In the genomic region with DNA sequence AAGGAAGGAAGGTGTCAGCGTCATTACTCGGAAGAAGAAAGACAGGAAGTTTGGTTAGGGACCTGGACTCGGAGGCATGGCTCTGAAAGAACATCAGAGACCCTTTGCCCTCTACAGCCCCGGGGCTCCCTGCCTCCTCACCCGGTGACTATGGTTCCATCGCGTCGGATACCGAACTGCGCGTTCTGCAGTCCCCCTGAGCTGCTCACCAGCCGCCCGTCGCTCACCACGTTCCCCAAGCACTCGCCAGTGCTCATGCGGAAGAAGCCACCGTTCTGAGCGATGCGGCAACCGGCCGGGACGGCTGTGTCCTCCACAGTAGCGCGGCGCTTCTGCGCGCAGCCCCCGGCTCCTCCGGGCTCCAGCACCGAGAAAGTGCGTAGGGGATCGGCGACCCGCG, we compare ENCODE assay signal across 8 mouse cellular contexts. TPM values are rescaled to one million over a fixed set of nuclear protein-coding genes. Genes with fewer than 3 reads are reported as not detected.
A peak's percentile ranks its signal among the peaks of the same experiment; 100 is the strongest.
DNase-seq lines count a peak whose midpoint lies in the region; ATAC-seq lines count a peak whose summit lies in the region.

No protein-coding gene starts in this region.

- peak overlapping the region; percentile 71 for H3K9ac ChIP-seq in neural tube, embryonic 11.5 days (ENCODE audit: low read length)
- H3K9ac ChIP-seq in limb, embryonic 13.5 days, result peak overlapping the region; percentile 72
- peak overlapping the region; percentile 62 for H3K9ac ChIP-seq in midbrain, embryonic 15.5 days

- H3K4me1 ChIP-seq in neural tube, embryonic 11.5 days (ENCODE audit: control insufficient read depth, insufficient read depth, low read length), result no peaks in the 10 kb centered on the region
- peaks cover 6% of the 10 kb centered on the region for H3K4me1 ChIP-seq in limb, embryonic 13.5 days
- peaks cover 10% of the 10 kb centered on the region for H3K4me1 ChIP-seq in midbrain, embryonic 15.5 days

- no peak for DNase-seq in neural tube, embryonic 11.5 days (ENCODE audit: low spot score)
- no peak for DNase-seq in neural tube, embryonic 10.5 days (ENCODE audit: extremely low spot score, low spot score)
- peak; percentile 45 for DNase-seq in brain, adult 2 months (ENCODE audit: low read depth, low spot score)
- DNase-seq in heart, postnatal 10 days, result peak; percentile 25 to 32
- peak; percentile 60 for DNase-seq in thymus, postnatal 4 days
- no peak for DNase-seq in gastrocnemius, postnatal 36 days

- WGBS in neural tube, embryonic 11.5 days, result 2% methylated on average over 36 of the region's 36 CpGs
- WGBS in limb, embryonic 13.5 days, result 2% methylated on average over 36 of the region's 36 CpGs
- WGBS in midbrain, embryonic 15.5 days, result 2% methylated on average over 36 of the region's 36 CpGs

- H3K9me3 ChIP-seq in neural tube, embryonic 11.5 days (ENCODE audit: control insufficient read depth, low read length), result no peaks in the 10 kb centered on the region
- H3K9me3 ChIP-seq in limb, embryonic 13.5 days, result no peaks in the 10 kb centered on the region
- no peaks in the 10 kb centered on the region for H3K9me3 ChIP-seq in midbrain, embryonic 15.5 days

- peak overlapping the region; percentile 86 for H3K4me3 ChIP-seq in neural tube, embryonic 11.5 days (ENCODE audit: low read depth, low read length)
- H3K4me3 ChIP-seq in limb, embryonic 13.5 days, result peak overlapping the region; percentile 85
- H3K4me3 ChIP-seq in midbrain, embryonic 15.5 days, result peak overlapping the region; percentile 83

- intact Hi-C loops in heart, postnatal 10 days (cut with DNase I), result loop anchor here (2.0 to 5.0 kb wide), 3 partner anchors 52 to 264 kb away; a partner anchor contains a TSS
- intact Hi-C loops in gastrocnemius, postnatal 36 days (cut with DNase I), result loop anchor here (5.0 kb wide), 1 partner anchor 39 kb away; no protein-coding TSS in a partner anchor

- H3K4me2 ChIP-seq in neural tube, embryonic 11.5 days (ENCODE audit: low read depth), result peak overlapping the region; percentile 96
- H3K4me2 ChIP-seq in limb, embryonic 13.5 days (replicated peaks), result peak overlapping the region; percentile 97
- H3K4me2 ChIP-seq in midbrain, embryonic 15.5 days, result peak overlapping the region; percentile 95

- H3K36me3 ChIP-seq in neural tube, embryonic 11.5 days (ENCODE audit: control insufficient read depth, insufficient read depth, low read length), result 0 out of 2 replicates have a peak, but pooled peaks cover 3% of the 10 kb centered on the region
- peaks cover 7% of the 10 kb centered on the region for H3K36me3 ChIP-seq in limb, embryonic 13.5 days
- H3K36me3 ChIP-seq in midbrain, embryonic 15.5 days (replicated peaks), result no peaks in the 10 kb centered on the region

- H3K27me3 ChIP-seq in neural tube, embryonic 11.5 days (ENCODE audit: control insufficient read depth, insufficient read depth, low read length), result no peaks in the 10 kb centered on the region
- H3K27me3 ChIP-seq in limb, embryonic 13.5 days, result peaks cover 13% of the 10 kb centered on the region
- H3K27me3 ChIP-seq in midbrain, embryonic 15.5 days (replicated peaks), result 0 out of 2 replicates have a peak, but pooled peaks cover 13% of the 10 kb centered on the region

- ATAC-seq in neural tube, embryonic 11.5 days (ENCODE audit: insufficient read depth, low FRiP score, low TSS enrichment), result peak; percentile 20; the same call in 1 of the 2 replicates
- peak; percentile 9; the same call in 1 of the 2 replicates for ATAC-seq in limb, embryonic 13.5 days (ENCODE audit: low FRiP score, low read depth)
- peak; percentile 68 for ATAC-seq in midbrain, embryonic 15.5 days (replicated peaks)

- H3K27ac ChIP-seq in neural tube, embryonic 11.5 days (ENCODE audit: low read depth, low read length), result no peak overlapping the region
- no peak overlapping the region for H3K27ac ChIP-seq in limb, embryonic 13.5 days
- H3K27ac ChIP-seq in midbrain, embryonic 15.5 days, result no peak overlapping the region

RNA-seq across cellular contexts. Expression of a gene that starts 0.6 kb away (rescaled TPM):
- 13.6 and 16.9 TPM in 2 replicates for polyA plus RNA-seq in neural tube, embryonic 11.5 days (2014; fragmentation: Nextera tagmentation; extraction: Ambion mirVana)
- total RNA-seq in heart, postnatal 10 days (2021), result 10 to 100 TPM in 1 of 2 experiments, 1 to 10 TPM in 1; 8.4 to 10.0 TPM
- 15.5 and 16.5 TPM in 2 replicates for polyA plus RNA-seq in limb, embryonic 13.5 days (2015; fragmentation: Nextera tagmentation; extraction: Ambion mirVana)
- 11.4 and 14.3 TPM in 2 replicates for polyA plus RNA-seq in midbrain, embryonic 15.5 days (2015; fragmentation: Nextera tagmentation; extraction: Ambion mirVana)
- 1 to 10 TPM; 6.5 to 6.7 TPM for total RNA-seq in gastrocnemius, postnatal 36 days (2021)

RNA-seq across cellular contexts. Expression of a gene that starts 18.9 kb away (rescaled TPM):
- polyA plus RNA-seq in neural tube, embryonic 11.5 days (2014; fragmentation: Nextera tagmentation; extraction: Ambion mirVana), result 5.2 and 6.5 TPM in 2 replicates
- 10 to 100 TPM; 26.8 to 27.7 TPM for total RNA-seq in heart, postnatal 10 days (2021)
- polyA plus RNA-seq in limb, embryonic 13.5 days (2015; fragmentation: Nextera tagmentation; extraction: Ambion mirVana), result 1.7 and 2.0 TPM in 2 replicates
- 14.8 and 15.9 TPM in 2 replicates for polyA plus RNA-seq in midbrain, embryonic 15.5 days (2015; fragmentation: Nextera tagmentation; extraction: Ambion mirVana)
- 1 to 10 TPM; 3.7 to 4.5 TPM for total RNA-seq in gastrocnemius, postnatal 36 days (2021)

RNA-seq across cellular contexts. Expression of a gene that starts 30.2 kb away (rescaled TPM):
- 26.1 and 26.9 TPM in 2 replicates for polyA plus RNA-seq in neural tube, embryonic 11.5 days (2014; fragmentation: Nextera tagmentation; extraction: Ambion mirVana)
- total RNA-seq in heart, postnatal 10 days (2021), result 10 to 100 TPM; 16.3 to 17.8 TPM
- 34.0 and 35.8 TPM in 2 replicates for polyA plus RNA-seq in limb, embryonic 13.5 days (2015; fragmentation: Nextera tagmentation; extraction: Ambion mirVana)
- 44.5 and 44.8 TPM in 2 replicates for polyA plus RNA-seq in midbrain, embryonic 15.5 days (2015; fragmentation: Nextera tagmentation; extraction: Ambion mirVana)
- total RNA-seq in gastrocnemius, postnatal 36 days (2021), result 1 to 10 TPM; 8.6 to 9.8 TPM

RNA-seq across cellular contexts. Expression of a gene that starts 52.6 kb away (rescaled TPM):
- 10.6 and 15.2 TPM in 2 replicates for polyA plus RNA-seq in neural tube, embryonic 11.5 days (2014; fragmentation: Nextera tagmentation; extraction: Ambion mirVana)
- 10 to 100 TPM; 11.7 to 13.3 TPM for total RNA-seq in heart, postnatal 10 days (2021)
- polyA plus RNA-seq in limb, embryonic 13.5 days (2015; fragmentation: Nextera tagmentation; extraction: Ambion mirVana), result 19.4 and 21.7 TPM in 2 replicates
- 6.9 and 7.7 TPM in 2 replicates for polyA plus RNA-seq in midbrain, embryonic 15.5 days (2015; fragmentation: Nextera tagmentation; extraction: Ambion mirVana)
- 1 to 10 TPM; 6.3 to 6.8 TPM for total RNA-seq in gastrocnemius, postnatal 36 days (2021)

RNA-seq across cellular contexts. Expression of a gene that starts 56.3 kb away (rescaled TPM):
- 0.58 and 0.81 TPM in 2 replicates for polyA plus RNA-seq in neural tube, embryonic 11.5 days (2014; fragmentation: Nextera tagmentation; extraction: Ambion mirVana)
- under 1 TPM; 0.17 to 0.20 TPM for total RNA-seq in heart, postnatal 10 days (2021)
- 0.06 and 0.10 TPM in 2 replicates for polyA plus RNA-seq in limb, embryonic 13.5 days (2015; fragmentation: Nextera tagmentation; extraction: Ambion mirVana)
- 0.60 and 0.83 TPM in 2 replicates for polyA plus RNA-seq in midbrain, embryonic 15.5 days (2015; fragmentation: Nextera tagmentation; extraction: Ambion mirVana)
- total RNA-seq in gastrocnemius, postnatal 36 days (2021), result 10 to 100 TPM in 1 of 2 experiments, 1 to 10 TPM in 1; 9.5 to 10.3 TPM

Comparison
In these comparisons a context has a peak if more than half of its experiments do, and no peak if none do; other contexts are left out.
1. ATAC-seq: peak in every context shown above with its lines; median percentile 68 in midbrain, embryonic 15.5 days; 20 in neural tube, embryonic 11.5 days; 9 in limb, embryonic 13.5 days.
2. DNase-seq: peak in brain, adult 2 months (single experiment), heart, postnatal 10 days (2 of 2) and thymus, postnatal 4 days (single experiment); none in neural tube, embryonic 11.5 days (single experiment), neural tube, embryonic 10.5 days (single experiment) and gastrocnemius, postnatal 36 days (0 of 2).
3. Peak in every context shown above with its lines, with median percentiles within 50 percentile points of each other: H3K4me2 ChIP-seq, H3K4me3 ChIP-seq and H3K9ac ChIP-seq.